Mouse (Mus musculus) hindbrain, embryonic 16.5 days (tissue): ENCODE results near the gene Acly. TPM values are rescaled to one million over a fixed set of nuclear protein-coding genes. Genes with fewer than 3 reads are reported as not detected.

Experiments
- microRNA-seq: library from miRNA; unstranded; fragments of <30 nt; microRNA quantifications from one replicate; pipeline ENCODE4, GENCODE M21; 2017
- polyA plus RNA-seq: library from polyadenylated mRNA; unstranded; fragments of >200 nt; fragmentation: Nextera tagmentation; extraction: Ambion mirVana; gene quantifications from 2 replicates; pipeline ENCODE4 v1.2.1, GENCODE M21; 2015

Acly gene
- polyA plus RNA-seq, 1 experiment from 2014 or later = 215 TPM

Small RNA genes lying within 50 kb of the gene (microRNA-seq; reads per million reads assigned to microRNA genes)
- gene Gm27374 (not detected), gene Mir7116 (not detected)

Other genes with a start within 250 kb of the Acly start
- 1,208 and 1,248 TPM in 2 replicates for gene Eif1, start 208.1 kb downstream of the Acly start, polyA plus RNA-seq
- 0.52 TPM in 1 of 2 replicates, not detected in the other for gene Gast, start 193.6 kb downstream of the Acly start, polyA plus RNA-seq
- 316 and 333 TPM in 2 replicates for gene Hap1, start 171.9 kb downstream of the Acly start, polyA plus RNA-seq
- 68.8 and 77.7 TPM in 2 replicates for gene Jup, start 130.2 kb downstream of the Acly start, polyA plus RNA-seq
- gene P3h4, start 113.2 kb downstream of the Acly start, polyA plus RNA-seq = 21.5 and 25.5 TPM in 2 replicates
- 29.2 and 33.1 TPM in 2 replicates for gene Fkbp10, start 112.3 kb downstream of the Acly start, polyA plus RNA-seq
- 127 TPM in 2 replicates for gene Nt5c3b, start 86.2 kb downstream of the Acly start, polyA plus RNA-seq
- gene Klhl10, start 86.1 kb downstream of the Acly start, polyA plus RNA-seq = 0.75 and 1.2 TPM in 2 replicates
- 9.1 and 10.4 TPM in 2 replicates for gene Klhl11, start 55.3 kb downstream of the Acly start, polyA plus RNA-seq
- gene Ttc25, start 17.6 kb upstream of the Acly start, polyA plus RNA-seq = 2.2 and 2.5 TPM in 2 replicates
- gene Cnp, start 46.9 kb upstream of the Acly start, polyA plus RNA-seq = 72.6 and 85.0 TPM in 2 replicates
- 99.1 and 103 TPM in 2 replicates for gene Nkiras2, start 91.2 kb upstream of the Acly start, polyA plus RNA-seq
- gene Dnajc7, start 92.2 kb upstream of the Acly start, polyA plus RNA-seq = 290 and 293 TPM in 2 replicates
- gene Zfp385c, start 164.5 kb upstream of the Acly start, polyA plus RNA-seq = 2.0 and 2.3 TPM in 2 replicates
- gene Dhx58, start 176.3 kb upstream of the Acly start, polyA plus RNA-seq = 2.5 and 2.6 TPM in 2 replicates
- 62.2 and 67.8 TPM in 2 replicates for gene Kat2a, start 184.5 kb upstream of the Acly start, polyA plus RNA-seq
- gene Hspb9, start 185.8 kb upstream of the Acly start, polyA plus RNA-seq = 0.34 TPM in 1 of 2 replicates, not detected in the other
- gene Rab5c, start 210.2 kb upstream of the Acly start, polyA plus RNA-seq = 43.7 and 43.8 TPM in 2 replicates
- 8.9 and 10.0 TPM in 2 replicates for gene Kcnh4, start 231.9 kb upstream of the Acly start, polyA plus RNA-seq
- 0.48 and 0.59 TPM in 2 replicates for gene Hcrt, start 234.9 kb upstream of the Acly start, polyA plus RNA-seq
- 8.2 and 9.6 TPM in 2 replicates for gene Ghdc, start 243.0 kb upstream of the Acly start, polyA plus RNA-seq